Comparison of ENCODE assay signal across 17 mouse cellular contexts in the genomic region with DNA sequence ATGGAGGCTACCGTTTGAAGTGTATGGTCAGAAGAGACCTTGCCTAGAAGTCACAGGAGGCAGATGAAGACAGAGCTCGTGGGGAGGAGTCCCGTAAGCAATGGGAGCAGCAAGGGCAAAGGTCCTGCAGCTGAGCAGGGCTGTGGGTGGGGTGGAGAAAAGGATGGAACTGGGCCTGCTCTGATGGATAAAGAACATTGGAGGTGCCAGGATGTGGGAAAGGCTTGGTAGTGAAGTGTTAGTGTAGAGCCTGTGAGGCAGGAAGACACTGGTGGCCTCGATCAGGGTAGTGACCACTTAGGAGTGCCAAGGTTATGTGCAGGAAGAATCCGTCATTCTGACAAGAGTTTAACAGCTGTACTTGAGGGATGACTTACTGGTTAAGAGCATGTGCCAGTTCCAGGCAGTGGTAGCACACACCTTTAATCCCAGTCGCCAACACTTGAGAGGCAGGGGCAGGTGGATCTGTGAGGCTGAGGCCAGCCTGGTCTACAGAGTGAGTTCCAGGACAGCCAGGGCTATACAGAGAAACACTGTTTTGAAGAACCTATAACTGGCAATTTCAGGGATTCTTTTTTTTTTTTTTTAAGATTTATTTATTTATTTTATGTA. TPM values are rescaled to one million over a fixed set of nuclear protein-coding genes. Genes with fewer than 3 reads are reported as not detected.
DNase-seq lines count a peak whose midpoint lies in the region; ATAC-seq and TF ChIP-seq lines count a peak whose summit lies in the region.
"Had no signal": no experiment of that assay in that cellular context is flagged by ENCODE, and none has a peak within 500 bp of the region (broad histone marks: within the 10 kb centered on the region; RNA-seq: fewer than 3 reads in every experiment).

No protein-coding gene starts in this region.

- intact Hi-C loops in heart, postnatal 25 days (cut with DNase I): no loop called here
- intact Hi-C loops in left cerebral cortex, postnatal 10 days (cut with DNase I): no loop called here

- peaks cover 12% of the 10 kb centered on the region for H3K36me3 ChIP-seq in heart, embryonic 10.5 days
- H3K36me3 ChIP-seq in megakaryocyte, embryonic 14.5 days (replicated peaks; ENCODE audit: low read length): peaks cover 48% of the 10 kb centered on the region
- H3K36me3 ChIP-seq in kidney, embryonic 16.5 days (ENCODE audit: insufficient read depth, low read length): peaks cover 6% of the 10 kb centered on the region; the same call in 1 of the 2 replicates
- H3K36me3 ChIP-seq in small intestine, adult 2 months (ENCODE audit: control insufficient read depth, insufficient read depth, low read length): peaks cover 9% of the 10 kb centered on the region
- H3K36me3 ChIP-seq: hindbrain, embryonic 15.5 days had no signal

- TF ChIP-seq POLR2A in small intestine, adult 2 months (IDR thresholded peaks at IDR 0.05; ENCODE audit: low read depth, low read length): no peak

- H3K9me3 ChIP-seq in heart, embryonic 10.5 days: no peaks in the 10 kb centered on the region
- no peaks in the 10 kb centered on the region for H3K9me3 ChIP-seq in megakaryocyte, embryonic 14.5 days
- no peaks in the 10 kb centered on the region for H3K9me3 ChIP-seq in kidney, embryonic 16.5 days (ENCODE audit: low read length)
- H3K9me3 ChIP-seq: forebrain, embryonic 12.5 days; hindbrain, embryonic 15.5 days had no signal

- 76% methylated on average over 6 of the region's 6 CpGs for WGBS in heart, embryonic 10.5 days
- WGBS in kidney, embryonic 16.5 days: 48% methylated on average over 6 of the region's 6 CpGs
- 38% methylated on average over 6 of the region's 6 CpGs for WGBS in small intestine, adult 2 months

- H3K4me2 ChIP-seq in kidney, embryonic 16.5 days (replicated peaks; ENCODE audit: low read depth, low read length): no peak overlapping the region
- H3K4me2 ChIP-seq: forebrain, embryonic 12.5 days; heart, embryonic 11.5 days; hindbrain, embryonic 15.5 days had no signal

- no peak for DNase-seq in heart, embryonic 10.5 days (ENCODE audit: low spot score)
- DNase-seq in heart, postnatal 25 days (ENCODE audit: low spot score): no peak
- DNase-seq in left cerebral cortex, postnatal 10 days (ENCODE audit: extremely low spot score in 1 of 2, low spot score in 2 of 2): no peak
- DNase-seq in left cerebral cortex, adult 8-10 months (ENCODE audit: low spot score in 2 of 2): no peak
- DNase-seq: adrenal gland, adult 8-10 months; cerebellum, adult 9-11 months; gastrocnemius, postnatal 36 days; heart, postnatal 14 days; retina, postnatal 1 day; thymus, postnatal 4 days had no signal

- no peak for TF ChIP-seq CTCF in small intestine, adult 2 months (IDR thresholded peaks at IDR 0.05; ENCODE audit: extremely low read depth, insufficient read length, insufficient replicate concordance, low read depth, low read length)

- ATAC-seq in megakaryocyte, adult 5-6 weeks (ENCODE audit: poor library complexity, severe bottlenecking): no peak
- ATAC-seq in kidney, embryonic 16.5 days (ENCODE audit: low FRiP score, low TSS enrichment): peak; percentile 36; the same call in 1 of the 2 replicates

- no peak overlapping the region for H3K4me3 ChIP-seq in heart, embryonic 10.5 days
- peak overlapping the region; percentile 14 for H3K4me3 ChIP-seq in megakaryocyte, embryonic 14.5 days (replicated peaks)
- no peak overlapping the region for H3K4me3 ChIP-seq in kidney, embryonic 16.5 days (ENCODE audit: low read length)
- H3K4me3 ChIP-seq in small intestine, adult 2 months (ENCODE audit: low read depth, low read length): no peak overlapping the region
- H3K4me3 ChIP-seq: forebrain, embryonic 12.5 days; hindbrain, embryonic 15.5 days had no signal

- peaks cover 22% of the 10 kb centered on the region for H3K4me1 ChIP-seq in heart, embryonic 10.5 days
- peaks cover 60% of the 10 kb centered on the region for H3K4me1 ChIP-seq in megakaryocyte, embryonic 14.5 days
- H3K4me1 ChIP-seq in kidney, embryonic 16.5 days (ENCODE audit: insufficient read depth, low read length): peaks cover 17% of the 10 kb centered on the region
- peaks cover 22% of the 10 kb centered on the region for H3K4me1 ChIP-seq in small intestine, adult 2 months (ENCODE audit: control insufficient read depth, insufficient read depth, insufficient read length, low read length)
- H3K4me1 ChIP-seq: hindbrain, embryonic 15.5 days had no signal

- no peak overlapping the region for H3K9ac ChIP-seq in kidney, embryonic 16.5 days (replicated peaks; ENCODE audit: low read length)
- H3K9ac ChIP-seq: forebrain, embryonic 12.5 days; hindbrain, embryonic 15.5 days had no signal

- 0 out of 2 replicates have a peak overlapping the region, but pooled peaks have one; percentile 5 for H3K27ac ChIP-seq in heart, embryonic 10.5 days
- H3K27ac ChIP-seq in kidney, embryonic 16.5 days (ENCODE audit: low read length): peak overlapping the region; percentile 51
- peak overlapping the region; percentile 19; the same call in 1 of the 2 replicates for H3K27ac ChIP-seq in small intestine, adult 2 months (ENCODE audit: insufficient read depth, low read depth, low read length)
- H3K27ac ChIP-seq: forebrain, embryonic 12.5 days; hindbrain, embryonic 15.5 days had no signal

- H3K27me3 ChIP-seq in heart, embryonic 10.5 days (ENCODE audit: insufficient read depth, poor library complexity, severe bottlenecking): no peaks in the 10 kb centered on the region
- H3K27me3 ChIP-seq in megakaryocyte, embryonic 14.5 days (replicated peaks): no peaks in the 10 kb centered on the region
- H3K27me3 ChIP-seq in kidney, embryonic 16.5 days (ENCODE audit: insufficient read depth, low read length): no peaks in the 10 kb centered on the region
- H3K27me3 ChIP-seq in small intestine, adult 2 months (ENCODE audit: control insufficient read depth, insufficient read depth, low read length): no peaks in the 10 kb centered on the region
- H3K27me3 ChIP-seq: forebrain, embryonic 12.5 days; hindbrain, embryonic 15.5 days had no signal

RNA-seq across cellular contexts. Expression of a gene that starts 17.5 kb away (rescaled TPM):
- polyA plus RNA-seq in heart, embryonic 10.5 days (2016; fragmentation: Nextera tagmentation; extraction: Ambion mirVana): 96.2 and 131 TPM in 2 replicates
- total RNA-seq in heart, postnatal 25 days (2021): 100 to 1,000 TPM; 147 to 148 TPM
- polyA plus RNA-seq in megakaryocyte, embryonic 14.5 days (2012; ENCODE audit: insufficient read depth, low replicate concordance): 29.1 and 37.7 TPM in 2 replicates
- total RNA-seq in megakaryocyte, adult 5-6 weeks (2015): 30.4 and 33.0 TPM in 2 replicates
- 32.1 and 41.0 TPM in 2 replicates for total RNA-seq in megakaryocyte, adult 5-6 weeks (2017)
- polyA plus RNA-seq in kidney, embryonic 16.5 days (2015; fragmentation: Nextera tagmentation; extraction: Ambion mirVana): 113 and 117 TPM in 2 replicates
- 81.9 and 164 TPM in 2 replicates for polyA plus RNA-seq in small intestine, adult 2 months (2012; rRNA removed)
- 100 to 1,000 TPM; 176 to 182 TPM for total RNA-seq in left cerebral cortex, postnatal 10 days (2021)
- 100 to 1,000 TPM; 210 to 220 (median 214) TPM for total RNA-seq in left cerebral cortex, adult 8-10 months (2022)

RNA-seq across cellular contexts. Expression of a gene that starts 23.5 kb away (rescaled TPM):
- 29.8 and 31.4 TPM in 2 replicates for polyA plus RNA-seq in heart, embryonic 10.5 days (2016; fragmentation: Nextera tagmentation; extraction: Ambion mirVana)
- total RNA-seq in heart, postnatal 25 days (2021): 10 to 100 TPM; 20.2 to 20.9 TPM
- polyA plus RNA-seq in megakaryocyte, embryonic 14.5 days (2012; ENCODE audit: insufficient read depth, low replicate concordance): 336 and 551 TPM in 2 replicates
- total RNA-seq in megakaryocyte, adult 5-6 weeks (2015): 32.1 and 34.6 TPM in 2 replicates
- 11.3 and 18.3 TPM in 2 replicates for total RNA-seq in megakaryocyte, adult 5-6 weeks (2017)
- polyA plus RNA-seq in kidney, embryonic 16.5 days (2015; fragmentation: Nextera tagmentation; extraction: Ambion mirVana): 36.2 and 40.4 TPM in 2 replicates
- 21.0 and 37.1 TPM in 2 replicates for polyA plus RNA-seq in small intestine, adult 2 months (2012; rRNA removed)
- 10 to 100 TPM; 70.4 to 70.6 TPM for total RNA-seq in left cerebral cortex, postnatal 10 days (2021)
- 10 to 100 TPM; 74.5 to 92.0 (median 80.8) TPM for total RNA-seq in left cerebral cortex, adult 8-10 months (2022)

RNA-seq across cellular contexts. Expression of a gene that starts 35.0 kb away (rescaled TPM):
- 111 and 125 TPM in 2 replicates for polyA plus RNA-seq in heart, embryonic 10.5 days (2016; fragmentation: Nextera tagmentation; extraction: Ambion mirVana)
- 10 to 100 TPM; 20.5 to 24.3 TPM for total RNA-seq in heart, postnatal 25 days (2021)
- 13.9 and 30.1 TPM in 2 replicates for polyA plus RNA-seq in megakaryocyte, embryonic 14.5 days (2012; ENCODE audit: insufficient read depth, low replicate concordance)
- total RNA-seq in megakaryocyte, adult 5-6 weeks (2015): 16.7 and 22.9 TPM in 2 replicates
- total RNA-seq in megakaryocyte, adult 5-6 weeks (2017): 10.2 and 14.0 TPM in 2 replicates
- 171 and 187 TPM in 2 replicates for polyA plus RNA-seq in kidney, embryonic 16.5 days (2015; fragmentation: Nextera tagmentation; extraction: Ambion mirVana)
- polyA plus RNA-seq in small intestine, adult 2 months (2012; rRNA removed): 23.7 and 42.6 TPM in 2 replicates
- total RNA-seq in left cerebral cortex, postnatal 10 days (2021): 10 to 100 TPM; 69.3 to 73.0 TPM
- 10 to 100 TPM; 65.1 to 79.3 (median 69.9) TPM for total RNA-seq in left cerebral cortex, adult 8-10 months (2022)
